Mouse (Mus musculus): ENCODE results near the gene Wdr61.
A peak's percentile ranks its signal among the peaks of the same experiment; 100 is the strongest.

The Wdr61 gene

GRCm38 (mm10) chr9:54676531-54676986 lies 57.8 kb downstream of the Wdr61 start:
- peak; percentile 44 for DNase-seq (ENCODE audit: low read depth)

- DNase-seq (ENCODE audit: low read depth), result no peak
Measured at GRCm38 (mm10) chr9:54673887-54674286, 60.4 kb downstream of the Wdr61 start.

GRCm38 (mm10) chr9:54671962-54672361 lies 62.4 kb downstream of the Wdr61 start:
- DNase-seq (ENCODE audit: low read depth), result no peak

GRCm38 (mm10) chr9:54668455-54668854 lies 65.9 kb downstream of the Wdr61 start:
- DNase-seq (ENCODE audit: low read depth), result no peak

- no peak for DNase-seq (ENCODE audit: low read depth)
Measured at GRCm38 (mm10) chr9:54666116-54666515, 68.2 kb downstream of the Wdr61 start.

All from fibroblast of lung, adult 2 months (primary cell).